Mouse (Mus musculus): Measurements from ENCODE around the gene Hist1h2bm. TPM values are rescaled to one million over a fixed set of nuclear protein-coding genes. Genes with fewer than 3 reads are reported as not detected.

Gene Hist1h2bm
- total RNA-seq, 2 experiments from 2014 or later: 4.9 to 5.1 TPM

Small RNAs within 50 kb of the gene (microRNA-seq; reads per million reads assigned to microRNA genes)
- gene Gm44357 (ENCODE audit: borderline number of aligned reads in 2 of 2): 0 reads per million in 2 experiments
- 0 reads per million in 2 experiments for gene Gm44367 (ENCODE audit: borderline number of aligned reads in 2 of 2)
- gene Gm44454 (ENCODE audit: borderline number of aligned reads in 2 of 2): 0 reads per million in 2 experiments

Other genes with a start within 250 kb of the Hist1h2bm start
- 1 to 10 TPM; 1.2 to 1.5 TPM for gene Zkscan4, start 243.1 kb upstream of the Hist1h2bm start, total RNA-seq (2021)
- gene Gm10065, start 242.6 kb upstream of the Hist1h2bm start, total RNA-seq (2021): not detected
- gene AK157302, start 226.8 kb upstream of the Hist1h2bm start, total RNA-seq (2021): 10 to 100 TPM; 26.5 to 28.1 TPM
- gene Gm11273, start 220.6 kb upstream of the Hist1h2bm start, total RNA-seq (2021): 100 to 1,000 TPM; 247 to 265 TPM
- gene Zkscan8, start 190.9 kb upstream of the Hist1h2bm start, total RNA-seq (2021): 10 to 100 TPM in 1 of 2 experiments, 1 to 10 TPM in 1; 9.0 to 14.6 TPM
- gene Olfr1366, start 179.2 kb upstream of the Hist1h2bm start, total RNA-seq (2021): not detected
- not detected for gene Olfr1535, start 162.2 kb upstream of the Hist1h2bm start, total RNA-seq (2021)
- not detected for gene Olfr1364, start 140.3 kb upstream of the Hist1h2bm start, total RNA-seq (2021)
- not detected for gene Olfr1362, start 108.0 kb upstream of the Hist1h2bm start, total RNA-seq (2021)
- gene Olfr11, start 79.5 kb upstream of the Hist1h2bm start, total RNA-seq (2021): not detected
- gene Olfr1361, start 58.7 kb upstream of the Hist1h2bm start, total RNA-seq (2021): not detected
- gene Olfr1360, start 44.6 kb upstream of the Hist1h2bm start, total RNA-seq (2021): not detected
- not detected for gene Olfr1359, start 23.9 kb upstream of the Hist1h2bm start, total RNA-seq (2021)
- gene Hist1h2bl, start 5.9 kb upstream of the Hist1h2bm start, total RNA-seq (2021): 10 to 100 TPM; 18.0 to 27.4 TPM
- 10 to 100 TPM; 28.5 to 39.8 TPM for gene Hist1h2ai, start 5.6 kb upstream of the Hist1h2bm start, total RNA-seq (2021)
- 10 to 100 TPM; 22.0 to 36.5 TPM for gene Hist1h3h, start 4.4 kb upstream of the Hist1h2bm start, total RNA-seq (2021)
- 1 to 10 TPM; 3.6 to 4.6 TPM for gene Hist1h4j, start 13.0 kb downstream of the Hist1h2bm start, total RNA-seq (2021)
- 10 to 100 TPM; 52.5 to 54.1 TPM for gene Hist1h4k, start 28.5 kb downstream of the Hist1h2bm start, total RNA-seq (2021)
- 1 to 10 TPM; 9.0 to 9.3 TPM for gene Hist1h2ak, start 31.8 kb downstream of the Hist1h2bm start, total RNA-seq (2021)
- 10 to 100 TPM; 11.8 to 13.3 TPM for gene Hist1h2bn, start 32.1 kb downstream of the Hist1h2bm start, total RNA-seq (2021)
- gene Hist1h1b, start 58.6 kb downstream of the Hist1h2bm start, total RNA-seq (2021): 10 to 100 TPM in 1 of 2 experiments, 1 to 10 TPM in 1; 9.8 to 10.6 TPM
- gene Hist1h3i, start 61.3 kb downstream of the Hist1h2bm start, total RNA-seq (2021): 10 to 100 TPM; 22.6 to 23.7 TPM
- 1 to 10 TPM; 1.0 to 2.1 TPM for gene Hist1h2an, start 65.2 kb downstream of the Hist1h2bm start, total RNA-seq (2021)
- 1 to 10 TPM; 5.4 to 5.7 TPM for gene Hist1h2bp, start 65.4 kb downstream of the Hist1h2bm start, total RNA-seq (2021)
- gene Hist1h2bq, start 88.2 kb downstream of the Hist1h2bm start, total RNA-seq (2021): 10 to 100 TPM; 35.1 to 36.5 TPM
- gene Hist1h2ao, start 88.4 kb downstream of the Hist1h2bm start, total RNA-seq (2021): not detected
- 10 to 100 TPM; 61.3 to 84.6 TPM for gene Hist1h4m, start 89.7 kb downstream of the Hist1h2bm start, total RNA-seq (2021)
- gene Hist1h4n, start 110.2 kb downstream of the Hist1h2bm start, total RNA-seq (2021): 1 to 10 TPM; 4.7 to 7.4 TPM
- gene Hist1h2ap, start 111.5 kb downstream of the Hist1h2bm start, total RNA-seq (2021): 10 to 100 TPM; 27.2 to 33.8 TPM
- gene Hist1h2br, start 111.7 kb downstream of the Hist1h2bm start, total RNA-seq (2021): 10 to 100 TPM; 35.2 to 36.8 TPM
- under 1 TPM; 0.97 to 0.98 TPM for gene Zfp184, start 223.1 kb downstream of the Hist1h2bm start, total RNA-seq (2021)

All from heart, postnatal 36 days (tissue).